Mouse (Mus musculus) forebrain, embryonic 11.5 days (tissue): ENCODE measurements around the gene Ap1m2. TPM values are rescaled to one million over a fixed set of nuclear protein-coding genes. Genes with fewer than 3 reads are reported as not detected.

Experiments used
- ATAC-seq: fragments of 200-750 bp; cut with Nextera tagmentation; replicated peaks from 2 replicates; pipeline ENCODE4 v1.8.0; 2017; ENCODE audit warnings: moderate TSS enrichment; ENCODE audit not compliant: low FRiP score
- DNase-seq: peaks from one replicate; pipeline ENCODE4 v3.0.0-alpha.2; 2017; ENCODE audit warnings: low spot score
- H3K27ac ChIP-seq: fragments of 300-500 bp; sonication (generic); 2 replicates; pipeline ENCODE4 v1.5.1; 2014; ENCODE audit warnings: low read depth, low read length
- H3K27me3 ChIP-seq: fragments of 300-500 bp; sonication (generic); 2 replicates; pipeline ENCODE4 v1.6.1; 2014; ENCODE audit warnings: mild to moderate bottlenecking, low read length, mixed read lengths; ENCODE audit not compliant: control insufficient read depth, insufficient read depth
- H3K36me3 ChIP-seq: fragments of 300-500 bp; sonication (generic); 2 replicates; pipeline ENCODE4 v1.6.1; 2014; ENCODE audit warnings: mild to moderate bottlenecking, low read length, moderate library complexity, mixed read lengths; ENCODE audit not compliant: control insufficient read depth, insufficient read depth
- H3K4me1 ChIP-seq: fragments of 300-500 bp; sonication (generic); replicated peaks from 2 replicates; pipeline ENCODE4 v1.6.1; 2014; ENCODE audit warnings: low read length, mixed read lengths; ENCODE audit not compliant: control insufficient read depth, insufficient read depth
- H3K4me2 ChIP-seq: fragments of 300-500 bp; sonication (generic); 2 replicates; pipeline ENCODE4 v1.6.1; 2014; ENCODE audit warnings: low read depth, mild to moderate bottlenecking, low read length, moderate library complexity, mixed read lengths; ENCODE audit not compliant: severe bottlenecking
- H3K4me3 ChIP-seq: fragments of 300-500 bp; sonication (generic); 2 replicates; pipeline ENCODE4 v1.5.1; 2014; ENCODE audit warnings: low read depth, low read length
- H3K9ac ChIP-seq: fragments of 300-500 bp; sonication (generic); 2 replicates; pipeline ENCODE4 v1.6.1; 2014; ENCODE audit warnings: low read length
- H3K9me3 ChIP-seq: fragments of 300-500 bp; sonication (generic); 2 replicates; pipeline ENCODE4 v1.6.1; 2016; ENCODE audit warnings: low read length, mixed read lengths; ENCODE audit not compliant: control insufficient read depth
- WGBS: fragments of 180-500 bp; shearing (Covaris S2); extraction: QIAGEN DNeasy Blood & Tissue Kit; methylation state at CpG from one replicate; pipeline ENCODE4 v1.1.7; 2014; 5-methylcytosine and 5-hydroxymethylcytosine counted together
- polyA plus RNA-seq: library from polyadenylated mRNA; unstranded; fragments of >200 nt; fragmentation: Nextera tagmentation; extraction: Ambion mirVana; gene quantifications from 2 replicates; pipeline ENCODE4 v1.2.1, GENCODE M21; 2014

Ap1m2 gene
- polyA plus RNA-seq, 1 experiment from 2014 or later, result 2.6 TPM

DNA sequence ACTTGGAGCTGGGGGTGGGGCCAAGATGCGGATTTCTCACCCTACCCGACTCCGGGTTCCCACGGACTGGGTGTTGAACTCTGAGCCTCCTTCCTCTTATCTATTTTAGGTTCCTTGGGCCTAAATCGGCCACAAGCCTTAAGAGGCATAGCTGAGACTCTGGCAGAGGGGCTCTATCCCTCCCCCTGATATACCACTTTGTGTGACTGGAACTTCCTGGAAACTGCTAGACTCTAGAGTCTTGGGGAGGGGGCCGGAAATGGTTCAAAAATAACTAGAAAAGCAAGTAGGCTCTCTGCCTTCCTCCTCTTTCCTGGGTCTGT lies 9.3 kb upstream of the Ap1m2 start:
- ATAC-seq (no peak), DNase-seq (no peak)
- Histone ChIP-seq H3K9ac (peak overlapping the region; percentile 79), H3K36me3 (no peaks in the 10 kb centered on the region), H3K4me3 (peak overlapping the region; percentile 67), H3K4me1 (peaks cover 7% of the 10 kb centered on the region; the same call in 1 of the 2 replicates), H3K27me3 (no peaks in the 10 kb centered on the region), H3K4me2 (peak overlapping the region; percentile 90), H3K27ac (no peak overlapping the region), H3K9me3 (no peaks in the 10 kb centered on the region)
- 18% methylated on average over 6 of the region's 6 CpGs for WGBS

DNA sequence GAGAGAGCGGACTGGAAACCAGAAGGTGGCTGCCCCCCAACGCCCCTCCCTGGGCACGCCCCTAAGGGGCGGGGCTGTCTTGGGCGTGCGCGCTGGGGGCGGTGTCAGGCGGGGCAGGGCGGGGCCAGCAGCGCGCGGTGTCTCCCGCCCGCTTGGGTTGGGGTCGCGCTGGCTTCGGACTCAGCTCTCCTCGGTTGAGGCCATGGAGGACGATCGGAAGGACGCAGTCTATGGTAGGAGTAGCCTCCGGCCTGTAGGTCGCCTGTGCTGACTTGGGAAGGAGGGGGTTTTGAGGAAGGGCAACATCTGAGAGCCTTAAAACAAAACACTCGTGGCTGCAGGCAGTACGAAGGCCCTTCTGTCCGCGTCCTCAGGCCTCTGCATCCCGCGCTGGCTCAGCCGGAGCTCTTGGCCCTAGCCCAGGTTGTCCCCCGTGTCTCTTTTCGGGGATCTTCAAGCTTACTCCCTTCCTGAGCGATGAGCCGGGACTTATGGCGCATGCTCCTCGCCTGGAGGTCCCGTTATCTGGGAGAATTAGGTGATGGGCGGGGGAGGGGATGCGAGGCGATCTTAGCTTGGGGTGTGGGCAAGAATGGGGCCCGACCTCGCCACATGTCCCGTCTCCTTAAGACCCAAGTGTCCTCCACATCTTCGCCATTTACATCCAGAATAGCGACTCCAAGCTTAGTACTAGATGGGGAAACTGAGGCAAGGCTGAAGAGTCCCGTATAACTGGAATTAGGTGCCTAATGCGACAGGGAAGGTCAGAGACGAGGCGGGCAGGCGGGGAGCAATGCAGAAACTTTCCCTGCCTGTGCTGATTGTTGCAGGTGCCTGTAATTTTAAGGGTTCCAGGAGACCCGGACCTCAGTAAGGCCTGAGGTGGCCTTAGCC lies 8.7 kb upstream of the Ap1m2 start, which contains the start of gene Slc44a2:
Gene Slc44a2, plus strand, starts transcription at position 80 of the 894 bp plus-strand sequence.
- H3K27me3 ChIP-seq, result no peaks in the 10 kb centered on the region
- peak within 1 kb of the TSS; percentile 79 for H3K9ac ChIP-seq
- H3K4me2 ChIP-seq, result peak within 1 kb of the TSS; percentile 90
- WGBS, result under 1% methylated on average over 52 of the region's 52 CpGs
- no peaks in the 10 kb centered on the region for H3K36me3 ChIP-seq
- H3K27ac ChIP-seq, result no peak within 1 kb of the TSS
- H3K4me1 ChIP-seq, result peaks cover 7% of the 10 kb centered on the region; the same call in 1 of the 2 replicates
- ATAC-seq (peak; percentile 95), DNase-seq (peak; percentile 96)
- peak within 1 kb of the TSS; percentile 67 for H3K4me3 ChIP-seq
- no peaks in the 10 kb centered on the region for H3K9me3 ChIP-seq

DNA sequence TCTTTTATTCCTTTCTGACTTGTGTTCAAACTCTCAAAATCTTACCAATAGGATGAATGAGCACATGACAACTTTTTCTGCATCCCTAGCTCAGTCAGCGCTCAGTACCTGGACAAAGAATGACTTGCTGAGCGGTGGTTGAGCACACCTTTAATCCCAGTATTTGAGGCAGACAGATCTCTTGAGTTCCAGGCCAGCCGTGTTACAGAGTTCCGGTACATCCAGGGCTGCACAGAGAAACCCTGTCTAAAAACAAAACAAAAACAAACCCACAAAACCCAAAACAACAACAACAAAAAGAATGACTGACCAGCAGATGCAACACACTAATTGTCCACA lies 8.1 kb upstream of the Ap1m2 start:
- no peak overlapping the region; the same call in 1 of the 2 replicates for H3K9ac ChIP-seq
- DNase-seq (no peak), ATAC-seq (peak; percentile 70)
- H3K27me3 ChIP-seq, result no peaks in the 10 kb centered on the region
- H3K36me3 ChIP-seq, result no peaks in the 10 kb centered on the region
- H3K9me3 ChIP-seq, result no peaks in the 10 kb centered on the region
- H3K4me1 ChIP-seq, result peaks cover 7% of the 10 kb centered on the region; the same call in 1 of the 2 replicates
- 27% methylated on average over 4 of the region's 4 CpGs for WGBS
- H3K4me2 ChIP-seq, result peak overlapping the region; percentile 90
- H3K27ac ChIP-seq, result no peak overlapping the region
- H3K4me3 ChIP-seq, result peak overlapping the region; percentile 67

DNA sequence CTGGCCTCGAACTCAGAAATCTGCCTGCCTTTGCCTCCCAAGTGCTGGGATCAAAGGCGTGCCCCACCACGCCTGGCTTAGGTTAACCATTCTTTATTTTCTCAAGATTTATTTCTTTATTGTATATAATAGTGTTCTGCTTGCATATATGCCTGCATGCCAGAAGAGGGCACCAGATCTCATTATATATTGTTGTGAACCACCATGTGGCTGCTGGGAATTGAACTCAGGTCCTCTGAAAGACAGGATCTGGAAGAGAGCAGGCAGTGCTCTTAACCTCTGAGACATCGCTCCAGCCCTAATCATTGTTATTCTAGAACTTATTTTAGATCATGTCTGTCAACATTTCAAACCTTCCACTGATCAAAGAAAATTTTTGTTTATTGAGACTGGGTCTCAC lies 7.4 kb upstream of the Ap1m2 start:
- DNase-seq, result no peak
- no peak overlapping the region for H3K4me2 ChIP-seq
- H3K27me3 ChIP-seq, result no peaks in the 10 kb centered on the region
- no peak for ATAC-seq
- H3K4me3 ChIP-seq, result no peak overlapping the region
- H3K9ac ChIP-seq, result no peak overlapping the region
- H3K27ac ChIP-seq, result no peak overlapping the region
- peaks cover 7% of the 10 kb centered on the region; the same call in 1 of the 2 replicates for H3K4me1 ChIP-seq
- no peaks in the 10 kb centered on the region for H3K36me3 ChIP-seq
- 94% methylated on average over 4 of the region's 4 CpGs for WGBS
- H3K9me3 ChIP-seq, result no peaks in the 10 kb centered on the region

DNA sequence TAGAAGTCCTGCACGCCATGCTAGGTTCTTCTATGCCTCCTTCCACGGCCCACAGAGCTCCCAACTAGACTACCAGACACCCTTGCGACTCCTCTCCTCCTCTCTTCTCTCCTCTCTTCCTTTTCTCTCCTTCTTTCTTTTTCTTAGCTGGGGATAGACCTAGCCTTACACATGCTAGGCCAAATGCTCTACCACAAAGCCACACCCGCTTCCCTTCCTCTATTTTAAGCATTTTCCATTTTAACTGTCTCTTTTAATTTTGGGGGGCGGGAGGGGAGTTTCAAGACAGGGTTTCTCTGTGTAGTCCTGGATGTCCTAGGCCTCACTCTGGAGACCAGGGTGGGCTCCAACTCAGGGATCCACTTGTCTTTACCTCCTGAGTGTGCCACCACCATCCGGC lies 6.7 kb upstream of the Ap1m2 start:
- Histone ChIP-seq H3K27ac (no peak overlapping the region), H3K36me3 (no peaks in the 10 kb centered on the region), H3K9ac (no peak overlapping the region), H3K4me1 (peaks cover 7% of the 10 kb centered on the region; the same call in 1 of the 2 replicates), H3K9me3 (no peaks in the 10 kb centered on the region), H3K27me3 (no peaks in the 10 kb centered on the region), H3K4me2 (no peak overlapping the region), H3K4me3 (no peak overlapping the region)
- ATAC-seq, result no peak
- 90% methylated on average over 6 of the region's 6 CpGs for WGBS
- no peak for DNase-seq

DNA sequence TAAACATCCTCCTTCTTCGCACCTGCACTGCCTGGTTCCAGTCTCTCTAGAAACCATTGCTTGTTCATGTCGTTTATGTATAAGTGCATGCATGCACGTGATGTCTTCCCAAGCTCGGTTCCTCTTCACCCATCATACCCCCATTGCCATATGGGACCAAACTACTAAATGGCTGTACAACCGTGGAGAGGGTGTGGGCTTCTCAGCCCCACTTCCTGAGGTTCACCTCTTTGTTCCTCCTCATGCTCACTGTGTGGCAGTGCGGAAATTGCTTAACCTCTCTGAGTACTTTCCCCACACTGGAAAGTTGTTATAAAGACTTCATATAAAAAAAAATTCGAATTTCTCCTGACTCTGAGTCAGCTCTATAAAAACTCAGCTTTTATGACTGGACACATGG lies 4.6 kb upstream of the Ap1m2 start:
- 82% methylated on average over 7 of the region's 7 CpGs for whole genome bisulfite sequencing
- Histone ChIP-seq H3K27ac (no peak overlapping the region), H3K4me2 (no peak overlapping the region)

DNA sequence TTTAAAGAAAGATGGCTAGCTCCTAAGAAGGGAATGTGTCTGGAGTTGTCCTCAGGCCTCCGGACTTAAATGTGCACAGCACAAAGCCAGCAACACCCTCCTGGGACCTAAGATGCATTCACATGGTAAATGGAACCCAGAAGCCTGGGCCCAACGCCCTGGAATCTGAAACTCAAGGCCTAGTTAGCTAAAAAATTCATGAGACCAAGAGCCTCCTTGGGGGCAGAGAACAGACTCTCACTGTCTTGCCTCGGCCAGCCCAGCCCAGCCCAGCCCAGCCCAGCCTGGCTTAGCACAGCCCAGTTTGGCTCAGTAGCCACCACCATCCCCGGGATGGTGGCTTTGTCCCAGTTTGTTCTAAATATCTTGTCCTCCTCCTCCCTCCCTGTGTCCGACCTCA lies 3.3 kb upstream of the Ap1m2 start:
- H3K4me1 ChIP-seq, result no peaks in the 10 kb centered on the region
- no peak overlapping the region for H3K4me3 ChIP-seq
- H3K9me3 ChIP-seq, result no peaks in the 10 kb centered on the region; the same call in 1 of the 2 replicates
- peaks cover 11% of the 10 kb centered on the region for H3K27me3 ChIP-seq
- H3K36me3 ChIP-seq, result no peaks in the 10 kb centered on the region
- H3K4me2 ChIP-seq, result no peak overlapping the region
- ATAC-seq (no peak), DNase-seq (no peak)
- no peak overlapping the region for H3K9ac ChIP-seq
- H3K27ac ChIP-seq, result no peak overlapping the region
- 62% methylated on average over 5 of the region's 5 CpGs for WGBS

More for the DNA sequence above, 4.6 kb upstream of the Ap1m2 start:
- ATAC-seq (no peak), DNase-seq (no peak)
- no peaks in the 10 kb centered on the region for H3K36me3 ChIP-seq
- no peaks in the 10 kb centered on the region; the same call in 1 of the 2 replicates for H3K9me3 ChIP-seq
- no peak overlapping the region for H3K4me3 ChIP-seq
- no peak overlapping the region for H3K9ac ChIP-seq
- H3K27me3 ChIP-seq, result peaks cover 9% of the 10 kb centered on the region
- peaks cover 5% of the 10 kb centered on the region; the same call in 1 of the 2 replicates for H3K4me1 ChIP-seq

DNA sequence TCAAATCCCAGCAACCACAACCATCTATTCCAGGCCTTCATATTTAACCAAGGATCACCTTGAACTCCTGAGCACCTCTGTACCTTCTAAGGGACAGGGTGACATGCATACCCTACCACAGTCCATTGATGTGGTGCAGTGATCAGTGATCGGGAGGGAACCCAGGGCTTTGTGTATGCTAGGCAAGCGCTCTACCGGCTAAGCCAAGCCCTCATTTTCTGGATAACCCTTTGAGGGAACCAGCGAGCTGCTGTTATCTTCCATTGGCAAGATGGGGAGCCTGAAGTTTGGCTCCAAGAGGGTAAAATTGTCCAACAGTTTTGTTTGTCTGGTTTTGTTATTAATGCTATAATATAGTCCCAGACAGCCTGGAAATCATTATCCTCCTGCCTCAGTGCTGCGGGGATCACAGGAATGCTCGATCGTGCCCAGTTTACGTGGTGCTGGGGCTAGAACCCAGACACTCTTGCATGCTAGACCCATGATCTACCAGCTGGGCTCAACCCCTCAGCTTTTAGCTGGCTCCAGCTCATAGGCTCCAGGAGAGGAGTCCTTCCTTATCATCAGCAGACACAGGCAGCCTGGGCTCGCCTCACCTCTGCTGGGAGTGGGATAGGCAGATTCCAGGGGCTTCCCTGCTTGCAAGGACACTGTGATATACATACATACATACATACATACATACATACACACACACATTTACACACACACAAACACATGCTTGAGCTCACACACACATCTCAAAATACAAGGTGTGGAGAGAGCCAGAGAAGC lies 2.4 kb upstream of the Ap1m2 start:
- Histone ChIP-seq H3K4me2 (no peak overlapping the region), H3K36me3 (no peaks in the 10 kb centered on the region), H3K27me3 (peaks cover 11% of the 10 kb centered on the region), H3K27ac (no peak overlapping the region), H3K9ac (no peak overlapping the region), H3K4me1 (no peaks in the 10 kb centered on the region), H3K4me3 (no peak overlapping the region), H3K9me3 (no peaks in the 10 kb centered on the region; the same call in 1 of the 2 replicates)
- DNase-seq, result no peak
- WGBS, result 91% methylated on average over 9 of the region's 9 CpGs
- no peak for ATAC-seq
